Mouse (Mus musculus) brain, adult 10 weeks (tissue): ENCODE measurements around the gene Olfr1022. TPM values are rescaled to one million over a fixed set of nuclear protein-coding genes. Genes with fewer than 3 reads are reported as not detected.

Source experiments
- polyA plus RNA-seq: library from polyadenylated mRNA; stranded (reverse); fragments of 350-450 nt; fragmentation: Illumina TruSeq; extraction: RNeasy Lipid Tissue Mini Kit (QIAGEN cat#74804); gene quantifications from one replicate; pipeline ENCODE4 v1.2.3, GENCODE M21; 2015; ENCODE audit warnings: low read depth, low replicate concordance

Olfr1022 gene
- not detected for polyA plus RNA-seq

DNA sequence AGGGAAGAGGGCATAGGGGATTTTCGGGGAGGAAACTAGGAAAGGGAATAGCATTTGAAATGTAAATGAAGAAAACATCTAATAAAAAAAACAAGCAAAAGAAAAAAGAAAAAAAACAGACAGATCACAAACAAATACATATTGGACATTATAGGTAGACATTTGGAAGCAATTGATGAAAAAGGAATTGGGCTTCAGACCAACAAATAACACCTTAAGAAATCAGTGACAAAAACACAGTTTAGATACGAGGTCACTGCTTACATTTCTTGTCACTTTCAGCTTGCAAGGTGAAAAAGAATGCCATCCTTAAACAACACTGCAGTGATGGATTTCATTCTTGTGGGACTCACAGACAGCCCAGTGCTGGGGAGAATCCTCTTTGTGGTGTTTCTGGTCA is at the start of gene Olfr1022:
Gene Olfr1022, plus strand, starts transcription at position 301 of the 400 bp plus-strand sequence.

DNA sequence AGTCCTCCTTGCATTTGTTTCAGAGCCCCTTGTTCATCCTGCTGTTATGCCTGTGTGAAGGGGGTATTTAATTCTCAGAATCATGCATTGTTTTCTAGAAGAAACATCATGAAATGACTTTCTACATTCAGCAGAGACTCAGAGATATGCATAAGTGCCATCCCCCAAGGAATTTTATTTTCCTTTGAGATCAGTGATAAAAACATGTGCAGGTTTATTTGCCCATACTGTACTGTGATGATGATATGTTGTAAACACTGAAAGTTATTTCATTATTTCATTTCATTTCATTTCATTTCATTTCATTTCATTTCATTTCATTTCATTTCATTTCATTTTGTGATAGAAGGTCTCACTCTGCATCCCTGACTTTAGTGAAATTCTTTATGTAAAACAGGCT is 23.0 kb upstream of the Olfr1022 start, which contains the start of gene Olfr1019:
Gene Olfr1019, minus strand, starts transcription at position 101 of the 400 bp plus-strand sequence.

DNA sequence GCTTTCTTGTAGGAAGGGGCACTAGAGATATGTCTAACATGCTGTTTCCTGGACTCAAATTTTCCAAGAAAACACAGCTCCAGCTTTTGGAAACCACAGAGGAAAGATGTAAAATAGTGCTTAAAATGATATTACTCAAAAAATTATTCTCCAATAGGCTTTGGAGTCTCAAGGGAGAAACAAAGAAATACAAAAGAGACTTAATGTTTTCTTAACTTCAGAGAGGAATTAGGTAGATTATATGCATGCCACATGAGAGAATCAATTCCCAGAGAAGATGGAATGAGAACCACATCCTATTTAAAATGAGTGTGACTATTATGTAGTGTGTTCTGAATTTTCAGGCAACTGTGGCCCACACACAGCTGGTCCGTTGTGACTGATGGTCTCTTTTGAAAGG is 21.7 kb upstream of the Olfr1022 start, which contains the start of gene Olfr1020:
Gene Olfr1020, plus strand, starts transcription at position 301 of the 400 bp plus-strand sequence.

DNA sequence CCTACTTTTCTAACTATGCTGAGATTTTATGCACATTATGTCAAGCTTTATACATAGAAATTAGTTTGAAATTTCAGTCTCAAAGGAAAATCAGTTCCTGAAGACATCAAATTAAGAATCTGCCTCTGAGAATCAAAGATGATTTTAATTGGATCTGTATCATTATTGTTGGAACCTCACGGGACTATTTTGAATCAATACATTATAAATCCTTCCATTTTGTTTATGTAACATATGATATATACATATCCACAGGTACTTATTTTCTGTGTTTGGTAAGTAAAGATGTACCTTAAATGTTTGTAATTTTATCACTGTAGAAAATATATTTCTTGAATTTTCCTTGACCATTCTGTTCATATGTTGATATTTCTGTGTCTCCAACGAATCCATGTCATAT is 16.9 kb downstream of the Olfr1022 start, which contains the start of gene Olfr1023:
Gene Olfr1023, plus strand, starts transcription at position 301 of the 400 bp plus-strand sequence.

DNA sequence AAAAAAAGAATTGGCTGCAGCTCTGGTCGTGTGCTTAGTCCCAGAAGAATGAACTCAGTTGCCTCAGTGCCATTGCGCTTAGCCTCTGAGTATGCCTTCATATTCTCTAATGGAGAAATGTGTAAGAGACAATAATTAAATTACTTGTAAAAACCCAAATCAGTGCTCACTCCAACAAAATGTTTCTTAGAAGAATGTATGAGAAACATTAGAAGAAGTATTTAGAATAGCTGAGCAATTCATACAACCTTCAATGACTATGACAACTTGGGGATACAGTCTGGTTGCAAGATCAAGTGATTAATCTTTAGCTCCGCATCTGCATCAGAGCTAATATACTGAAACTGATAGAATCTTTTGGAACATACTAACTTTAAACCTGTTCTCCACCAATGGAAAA is 36.6 kb downstream of the Olfr1022 start, which contains the start of gene Olfr1024:
Gene Olfr1024, minus strand, starts transcription at position 101 of the 400 bp plus-strand sequence.

DNA sequence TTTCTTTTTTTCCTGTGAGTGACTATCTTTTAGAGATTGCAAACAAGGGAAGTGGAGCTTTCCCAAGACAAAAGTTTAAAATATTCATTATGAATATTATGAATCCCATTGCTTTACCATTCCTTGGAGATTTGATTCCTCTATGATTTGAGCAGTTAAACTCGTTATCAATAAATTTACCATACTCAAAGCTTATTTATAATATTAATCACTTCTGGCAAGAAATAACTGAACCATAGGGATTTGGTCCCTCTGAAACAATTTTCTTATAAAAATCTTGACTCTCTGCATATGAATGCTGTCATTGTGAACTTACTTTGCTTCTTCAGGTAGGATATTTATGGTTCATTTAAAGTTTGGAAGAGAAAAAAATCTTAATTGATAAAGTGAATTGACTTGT is 46.5 kb downstream of the Olfr1022 start, which contains the start of gene Olfr1025-ps1:
Gene Olfr1025-ps1, plus strand, starts transcription at position 301 of the 400 bp plus-strand sequence.

Other genes with a start within 250 kb of the Olfr1022 start
- not detected for gene Olfr1002, start 217.9 kb upstream of the Olfr1022 start, polyA plus RNA-seq
- gene Olfr154, start 204.1 kb upstream of the Olfr1022 start, polyA plus RNA-seq = not detected
- not detected for gene Olfr1006, start 189.8 kb upstream of the Olfr1022 start, polyA plus RNA-seq
- gene Olfr1008, start 179.2 kb upstream of the Olfr1022 start, polyA plus RNA-seq = not detected
- gene Olfr1009, start 153.2 kb upstream of the Olfr1022 start, polyA plus RNA-seq = not detected
- gene Olfr1012, start 105.8 kb upstream of the Olfr1022 start, polyA plus RNA-seq = not detected
- not detected for gene Olfr1013, start 101.5 kb upstream of the Olfr1022 start, polyA plus RNA-seq
- not detected for gene Olfr1014, start 95.9 kb upstream of the Olfr1022 start, polyA plus RNA-seq
- gene Olfr1015, start 86.6 kb upstream of the Olfr1022 start, polyA plus RNA-seq = not detected
- not detected for gene Olfr1016, start 66.0 kb upstream of the Olfr1022 start, polyA plus RNA-seq
- gene Olfr1018, start 50.1 kb upstream of the Olfr1022 start, polyA plus RNA-seq = not detected
- not detected for gene Olfr1019, start 23.1 kb upstream of the Olfr1022 start, polyA plus RNA-seq
- gene Olfr1020, start 21.6 kb upstream of the Olfr1022 start, polyA plus RNA-seq = not detected
- gene Olfr1023, start 17.0 kb downstream of the Olfr1022 start, polyA plus RNA-seq = not detected
- not detected for gene Olfr1024, start 36.5 kb downstream of the Olfr1022 start, polyA plus RNA-seq
- gene Olfr1025-ps1, start 46.6 kb downstream of the Olfr1022 start, polyA plus RNA-seq = not detected
- gene Olfr1026, start 53.0 kb downstream of the Olfr1022 start, polyA plus RNA-seq = not detected
- not detected for gene Olfr1028, start 81.8 kb downstream of the Olfr1022 start, polyA plus RNA-seq
- gene Olfr1029, start 105.3 kb downstream of the Olfr1022 start, polyA plus RNA-seq = not detected
- not detected for gene Olfr1030, start 110.7 kb downstream of the Olfr1022 start, polyA plus RNA-seq
- not detected for gene Olfr1031, start 121.7 kb downstream of the Olfr1022 start, polyA plus RNA-seq
- gene Olfr1032, start 136.9 kb downstream of the Olfr1022 start, polyA plus RNA-seq = not detected
- 0.13 TPM for gene Olfr1033, start 152.0 kb downstream of the Olfr1022 start, polyA plus RNA-seq
- not detected for gene Olfr1034, start 177.3 kb downstream of the Olfr1022 start, polyA plus RNA-seq
- not detected for gene Olfr1036, start 205.4 kb downstream of the Olfr1022 start, polyA plus RNA-seq
- not detected for gene Olfr1037, start 218.8 kb downstream of the Olfr1022 start, polyA plus RNA-seq